Mouse (Mus musculus): ENCODE measurements at regions not wholly inside any gene's neighbourhood (a gene's known extent, or its start where the extent isn't known, plus 50 kb on each side); places are given as distances from the start of the nearest gene placed in this dataset.
"Not testable (repeated sequence)": the region's sequence is repeated elsewhere in the genome, so short reads cannot be mapped to it uniquely, and the experiment has no call there.

DNA sequence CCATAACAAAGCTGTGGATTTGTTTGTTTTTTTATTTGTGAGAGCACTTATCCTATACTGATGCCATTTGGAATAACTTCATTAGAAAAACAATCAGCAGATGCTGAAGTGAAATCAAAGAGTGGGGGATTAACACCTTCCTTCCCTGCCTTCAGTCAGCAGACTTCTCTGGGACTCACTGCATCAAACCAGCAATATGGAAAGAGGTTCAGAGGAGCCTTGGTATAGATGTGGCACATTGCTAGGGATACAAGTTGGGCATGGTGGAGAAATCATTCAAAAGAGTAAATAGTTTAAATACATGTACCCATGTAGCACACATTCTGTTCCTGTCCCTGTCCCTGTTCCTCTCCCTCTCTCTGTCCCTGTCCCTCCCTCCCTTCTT, 364.0 kb upstream of the Rgs18 start:
- DNase-seq (ENCODE audit: extremely low read depth, low read depth) = no peak

DNA sequence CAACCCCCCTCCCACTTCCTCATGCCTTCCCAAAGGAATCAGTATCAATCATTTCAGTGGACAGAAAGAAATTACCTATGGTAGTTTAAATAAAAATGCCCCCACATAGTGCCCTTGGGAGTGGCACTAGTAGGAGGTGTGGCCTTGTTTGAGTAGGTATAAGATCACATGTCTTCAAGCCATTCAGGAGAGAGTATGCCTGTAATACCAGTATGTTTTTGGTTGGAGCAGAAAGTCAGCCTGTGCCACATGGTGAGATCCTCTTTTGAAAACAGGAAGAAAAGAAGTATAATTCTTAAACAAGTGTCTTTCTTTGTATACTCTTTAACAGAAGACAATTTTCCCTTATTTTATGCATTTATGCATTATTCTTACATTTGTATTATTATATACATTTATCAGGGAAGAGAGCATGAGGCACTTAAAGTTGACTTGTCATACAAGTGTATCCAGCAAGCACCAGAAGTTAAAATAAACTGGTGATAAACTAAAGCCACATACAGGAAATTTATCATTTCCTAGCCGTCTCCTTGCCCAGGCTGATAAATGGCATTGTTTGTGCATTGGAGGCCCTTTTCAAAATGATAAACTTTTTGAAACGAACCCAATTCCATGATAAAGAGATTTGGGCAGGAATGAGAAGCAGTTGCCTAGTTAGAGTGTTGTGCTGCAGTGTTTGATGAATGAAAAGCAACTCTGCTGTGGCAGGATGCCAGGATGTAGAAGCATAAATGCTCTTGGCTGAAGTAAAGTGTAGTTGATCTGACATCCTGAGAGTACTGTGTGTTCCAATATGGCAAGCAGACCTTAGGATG, 363.4 kb upstream of the Rgs18 start:
- peak; percentile 91 for DNase-seq (ENCODE audit: extremely low read depth, low read depth)

DNA sequence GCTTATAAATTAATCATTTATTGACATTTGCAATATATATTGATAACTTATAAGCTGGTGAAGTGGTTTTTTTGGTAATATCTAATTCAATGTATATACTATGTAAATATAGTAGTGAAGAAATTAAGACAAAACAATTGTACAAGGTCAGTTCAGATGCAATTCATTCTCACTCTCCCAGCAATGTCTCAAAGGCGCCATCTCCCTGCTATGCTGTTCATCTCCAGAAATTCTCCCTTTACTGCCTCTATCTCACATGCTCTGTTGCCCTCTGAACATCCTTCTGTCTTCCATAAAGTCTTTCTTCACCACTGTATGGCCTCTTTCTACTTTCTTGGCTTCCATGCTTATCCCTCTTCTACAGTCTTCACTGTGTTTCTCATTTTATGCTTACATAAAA, 355.8 kb upstream of the Rgs18 start:
- DNase-seq (ENCODE audit: extremely low read depth, low read depth) = no peak

- DNase-seq (ENCODE audit: extremely low read depth, low read depth) = no peak
Observed at GRCm38 (mm10) chr1:145113171-145113570, 337.9 kb upstream of the Rgs18 start.

DNA sequence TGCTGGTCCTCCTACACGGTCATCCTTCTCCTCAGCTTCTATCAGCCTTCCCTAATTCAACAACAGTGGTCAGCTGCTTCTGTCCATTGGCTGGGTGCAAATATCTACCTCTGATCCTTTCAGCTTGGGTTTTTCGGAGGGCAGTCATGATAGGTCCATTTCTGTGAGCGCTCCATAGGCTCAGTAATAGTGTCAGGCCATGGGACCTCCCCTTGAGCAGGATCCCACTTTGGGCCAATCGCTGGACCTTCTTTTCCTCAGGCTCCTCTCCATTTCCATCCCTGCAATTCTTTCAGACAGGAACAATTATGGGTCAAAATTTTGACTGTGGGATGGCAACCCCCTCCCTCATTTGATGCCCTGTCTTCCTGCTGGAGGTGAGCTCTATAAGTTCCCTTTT, 331.5 kb upstream of the Rgs18 start:
- not testable (repeated sequence) for DNase-seq (ENCODE audit: extremely low read depth, low read depth)

DNA sequence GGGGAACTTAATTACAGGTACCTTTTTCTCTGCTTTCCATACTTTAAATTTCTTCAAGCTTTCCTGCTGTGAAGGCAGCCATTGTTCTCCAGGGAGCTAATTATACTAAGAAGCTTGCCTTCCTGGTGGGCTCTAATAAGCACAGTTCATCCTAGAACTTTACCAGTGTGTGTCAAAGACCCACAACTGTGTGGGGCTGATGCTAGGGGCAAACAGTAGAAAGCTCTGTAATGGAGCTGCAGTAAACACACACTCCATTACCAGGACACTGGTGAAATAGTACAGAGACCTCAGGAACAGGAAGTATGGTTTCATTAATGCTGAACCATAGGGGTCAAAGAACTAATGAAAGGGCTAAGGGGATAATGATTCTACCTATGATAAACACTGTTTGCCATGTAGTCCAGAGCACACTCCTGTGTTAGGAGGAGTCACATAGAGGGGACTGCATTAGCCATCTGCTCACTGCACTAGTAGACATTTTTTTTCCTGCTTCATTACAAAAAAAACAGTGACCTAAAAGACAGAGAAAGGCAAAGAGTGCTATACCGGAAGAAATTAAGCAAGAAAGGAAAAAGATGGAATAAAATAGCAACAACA, 290.1 kb upstream of the Rgs18 start:
- DNase-seq (ENCODE audit: extremely low read depth, low read depth) = no peak

- DNase-seq (ENCODE audit: extremely low read depth, low read depth) = no peak
Observed at GRCm38 (mm10) chr1:145064384-145064783, 289.1 kb upstream of the Rgs18 start.

DNA sequence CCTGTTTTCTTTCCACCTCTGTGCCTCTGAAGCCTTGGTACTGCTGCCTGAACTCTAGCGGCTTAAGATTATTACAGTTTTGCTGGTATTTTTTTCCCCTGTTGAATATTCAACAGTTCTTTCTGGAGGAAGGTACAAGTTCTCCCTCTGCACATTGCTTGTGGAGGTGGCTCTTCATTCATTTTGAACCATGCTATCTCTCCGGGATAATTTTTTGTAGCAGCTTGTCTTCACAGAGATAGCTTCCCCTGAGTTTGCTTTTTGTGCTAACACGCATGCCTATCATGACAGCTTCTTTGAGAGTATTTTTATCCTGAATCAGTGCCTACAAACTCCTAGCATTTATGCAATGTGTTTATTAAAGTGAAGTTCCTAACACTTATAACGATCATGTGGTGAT, 240.4 kb upstream of the Rgs18 start:
- no peak for DNase-seq (ENCODE audit: extremely low read depth, low read depth)

DNA sequence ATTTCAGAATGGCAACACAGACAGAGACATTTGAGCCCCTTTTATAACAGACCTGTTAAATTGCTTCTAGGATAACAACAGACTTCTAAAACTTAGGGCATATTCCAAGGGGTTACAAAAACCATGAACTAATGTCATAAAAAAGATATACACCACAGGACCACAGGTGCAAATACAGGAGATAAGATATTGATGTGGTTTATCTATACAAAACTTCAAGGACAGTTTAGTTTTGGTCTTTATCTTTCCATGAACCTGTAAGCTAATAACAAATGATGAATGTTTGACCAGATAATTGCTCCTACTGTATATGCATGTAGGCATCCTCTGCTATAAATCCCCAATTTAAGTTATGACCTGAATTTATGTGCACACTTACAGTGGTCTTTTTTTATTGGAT, 235.6 kb upstream of the Rgs18 start:
- no peak for DNase-seq (ENCODE audit: extremely low read depth, low read depth)

- DNase-seq (ENCODE audit: extremely low read depth, low read depth) = no peak
Observed at GRCm38 (mm10) chr1:144978167-144978566, 202.9 kb upstream of the Rgs18 start.

DNA sequence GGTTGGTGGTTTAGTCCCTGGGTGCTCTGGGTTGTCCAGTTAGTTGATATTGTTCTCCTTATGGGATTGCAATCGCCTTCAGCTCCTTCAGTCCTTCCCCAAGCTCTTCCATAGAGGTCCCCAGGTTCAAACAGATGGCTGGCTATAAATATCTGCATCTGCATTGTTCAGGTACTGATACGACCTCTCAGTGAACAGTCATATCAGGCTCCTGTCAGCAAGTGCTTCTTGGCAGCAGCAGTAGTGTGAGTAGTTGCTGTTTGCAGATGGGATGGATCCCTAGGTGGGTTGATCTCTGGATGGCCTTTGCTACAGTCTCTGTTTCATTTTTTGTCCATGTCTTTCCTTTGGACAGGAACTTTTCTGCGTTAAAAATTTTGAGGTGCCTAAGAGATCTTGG, 190.5 kb upstream of the Rgs18 start:
- DNase-seq (ENCODE audit: extremely low read depth, low read depth) = no peak

- no peak for DNase-seq (ENCODE audit: extremely low read depth, low read depth)
Observed at GRCm38 (mm10) chr1:144939006-144939405, 163.8 kb upstream of the Rgs18 start.

- no peak for DNase-seq (ENCODE audit: extremely low read depth, low read depth)
Observed at GRCm38 (mm10) chr1:144926136-144926535, 150.9 kb upstream of the Rgs18 start.

GRCm38 (mm10) chr1:144916568-144916967, 141.3 kb upstream of the Rgs18 start:
- DNase-seq (ENCODE audit: extremely low read depth, low read depth) = no peak

DNA sequence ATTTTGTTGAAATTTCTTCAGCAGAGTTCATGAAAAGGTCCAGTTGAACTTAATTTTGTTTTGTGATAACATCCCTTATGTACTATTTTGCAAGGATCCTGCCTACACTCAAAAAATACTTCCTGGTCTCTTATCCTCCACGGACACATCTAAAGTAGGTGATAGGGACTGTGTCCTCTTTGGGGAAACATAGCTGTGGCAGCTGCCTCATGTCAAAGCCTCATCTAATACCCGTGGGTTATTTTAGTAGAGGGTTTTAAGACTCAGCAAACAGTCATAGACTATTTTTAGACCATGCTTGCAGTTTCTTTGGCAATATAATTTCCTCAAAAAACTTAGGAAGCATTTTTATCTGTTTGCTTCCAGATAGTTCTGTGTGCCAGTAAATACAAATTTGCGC, 127.8 kb upstream of the Rgs18 start:
- DNase-seq (ENCODE audit: extremely low read depth, low read depth) = no peak

GRCm38 (mm10) chr1:144883633-144884032, 108.4 kb upstream of the Rgs18 start:
- no peak for DNase-seq (ENCODE audit: extremely low read depth, low read depth)

DNA sequence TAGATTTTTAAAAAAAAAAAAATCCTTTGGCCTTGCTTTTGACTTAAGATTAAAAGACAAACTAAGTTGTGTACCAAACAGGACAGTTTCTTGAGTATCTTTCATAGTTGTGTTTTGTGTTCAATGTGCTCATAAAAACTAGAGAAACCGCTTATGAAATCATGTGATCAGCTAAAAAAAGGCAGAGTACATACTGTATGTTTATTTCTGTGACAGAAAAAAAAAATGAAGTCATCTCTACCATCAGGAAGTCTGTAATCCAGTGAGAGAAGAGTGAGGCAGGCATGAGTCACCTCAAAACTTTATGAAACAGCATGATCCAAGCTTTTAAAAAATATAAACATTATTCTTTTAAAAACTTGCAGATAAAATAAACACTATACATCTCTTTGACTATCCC, 86.9 kb upstream of the Rgs18 start:
- no peak for DNase-seq (ENCODE audit: extremely low read depth, low read depth)
